Mouse (Mus musculus) bone marrow, adult 2 months (tissue): ENCODE measurements around the gene Hipk1.

Source experiments
- CTCF ChIP-seq: fragments of 200-500 bp; IDR thresholded peaks from 2 replicates; pipeline ENCODE4 v1.5.1; 2011; ENCODE audit warnings: low read length, control low read depth; ENCODE audit not compliant: control insufficient read depth, insufficient read depth
- POLR2A ChIP-seq: fragments of 200-500 bp; IDR thresholded peaks from 2 replicates; pipeline ENCODE4 v1.6.1; 2011; ENCODE audit warnings: low read depth, mild to moderate bottlenecking, control low read depth, low read length, borderline replicate concordance; ENCODE audit not compliant: control insufficient read depth

GRCm38 (mm10) chr3:103737061-103737754 lies 54.2 kb downstream of the Hipk1 start:
- TF ChIP-seq POLR2A (no peak), CTCF (no peak)
